ENCODE assay signal across 10 mouse cellular contexts in the genomic region with DNA sequence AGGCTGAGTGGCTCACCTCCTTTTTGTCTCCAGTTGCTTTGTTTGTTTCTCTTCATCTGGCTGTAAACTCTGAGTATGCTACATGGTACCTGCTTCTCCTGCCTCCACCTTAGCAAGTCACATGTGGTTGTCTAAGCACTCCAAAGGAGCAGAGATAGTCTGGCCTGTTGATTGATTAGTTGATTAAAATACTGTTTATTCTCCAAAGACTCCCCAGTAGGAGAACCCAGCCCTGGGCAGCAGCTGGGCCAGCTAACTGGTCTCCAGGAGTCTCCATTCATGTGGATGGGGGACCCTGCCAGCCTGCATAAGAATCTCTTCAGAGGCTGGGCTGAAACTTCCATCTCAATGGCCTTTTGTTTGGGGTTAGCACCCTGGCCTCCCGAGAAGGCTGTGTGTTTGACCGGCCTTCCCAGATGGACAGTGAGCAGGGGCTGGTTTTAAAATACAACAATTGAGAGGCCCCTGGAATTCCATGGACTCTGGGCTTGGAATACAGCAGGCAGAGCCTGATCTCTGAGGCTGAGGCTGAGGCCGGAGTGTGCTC. TPM values are rescaled to one million over a fixed set of nuclear protein-coding genes. Genes with fewer than 3 reads are reported as not detected.
A peak's percentile ranks its signal among the peaks of the same experiment; 100 is the strongest.
DNase-seq lines count a peak whose midpoint lies in the region; ATAC-seq lines count a peak whose summit lies in the region.
"Had no signal": no experiment of that assay in that cellular context is flagged by ENCODE, and none has a peak within 500 bp of the region (broad histone marks: within the 10 kb centered on the region; RNA-seq: fewer than 3 reads in every experiment).

No protein-coding gene starts in this region.

- H3K4me1 ChIP-seq in heart, embryonic 12.5 days (replicated peaks): peaks cover 46% of the 10 kb centered on the region
- peaks cover 83% of the 10 kb centered on the region for H3K4me1 ChIP-seq in midbrain, embryonic 10.5 days
- peaks cover 11% of the 10 kb centered on the region for H3K4me1 ChIP-seq in midbrain, embryonic 16.5 days (ENCODE audit: control insufficient read depth, insufficient read depth, low read length)
- peaks cover 41% of the 10 kb centered on the region for H3K4me1 ChIP-seq in hindbrain, embryonic 13.5 days (replicated peaks)

- no peak overlapping the region for H3K4me3 ChIP-seq in heart, embryonic 12.5 days
- 0 out of 2 replicates have a peak overlapping the region, but pooled peaks have one; percentile 1 for H3K4me3 ChIP-seq in midbrain, embryonic 10.5 days
- no peak overlapping the region for H3K4me3 ChIP-seq in midbrain, embryonic 16.5 days (ENCODE audit: low read depth, low read length)
- H3K4me3 ChIP-seq in hindbrain, embryonic 13.5 days: no peak overlapping the region

- H3K9me3 ChIP-seq in heart, embryonic 12.5 days (replicated peaks): no peaks in the 10 kb centered on the region
- no peaks in the 10 kb centered on the region for H3K9me3 ChIP-seq in midbrain, embryonic 10.5 days (replicated peaks)
- no peaks in the 10 kb centered on the region for H3K9me3 ChIP-seq in midbrain, embryonic 16.5 days (replicated peaks; ENCODE audit: control insufficient read depth, low read length, poor library complexity, severe bottlenecking)
- H3K9me3 ChIP-seq in hindbrain, embryonic 13.5 days: no peaks in the 10 kb centered on the region

- intact Hi-C loops in left cerebral cortex, postnatal 14 days (cut with DNase I): loop anchor here (5.0 kb wide), 1 partner anchor 160 kb away; the partner anchor contains the start of gene Inppl1

- no peaks in the 10 kb centered on the region for H3K27me3 ChIP-seq in heart, embryonic 12.5 days (replicated peaks)
- H3K27me3 ChIP-seq in midbrain, embryonic 10.5 days (ENCODE audit: low read depth, poor library complexity, severe bottlenecking): 0 out of 2 replicates have a peak, but pooled peaks cover 6% of the 10 kb centered on the region
- H3K27me3 ChIP-seq in midbrain, embryonic 16.5 days (ENCODE audit: control insufficient read depth, insufficient read depth, low read depth, low read length): no peaks in the 10 kb centered on the region
- no peaks in the 10 kb centered on the region for H3K27me3 ChIP-seq in hindbrain, embryonic 13.5 days

- H3K27ac ChIP-seq in heart, embryonic 12.5 days (ENCODE audit: poor library complexity, severe bottlenecking): peak overlapping the region; percentile 83
- H3K27ac ChIP-seq in midbrain, embryonic 10.5 days (replicated peaks): peak overlapping the region; percentile 87
- no peak overlapping the region for H3K27ac ChIP-seq in midbrain, embryonic 16.5 days (ENCODE audit: low read length)
- peak overlapping the region; percentile 26; the same call in 1 of the 2 replicates for H3K27ac ChIP-seq in hindbrain, embryonic 13.5 days
- H3K27ac ChIP-seq: liver, embryonic 14.5 days had no signal

- H3K9ac ChIP-seq in heart, embryonic 12.5 days: peak overlapping the region; percentile 51
- H3K9ac ChIP-seq in midbrain, embryonic 16.5 days (ENCODE audit: low read depth, low read length): no peak overlapping the region
- H3K9ac ChIP-seq in hindbrain, embryonic 13.5 days: peak overlapping the region; percentile 58
- H3K9ac ChIP-seq: liver, embryonic 14.5 days had no signal

- DNase-seq in heart, adult 11 months: no peak
- DNase-seq in midbrain, embryonic 10.5 days (ENCODE audit: low spot score): peak; percentile 68
- peak; percentile 52 for DNase-seq in retina, embryonic 14.5 days (ENCODE audit: low spot score)
- DNase-seq in left cerebral cortex, postnatal 14 days (ENCODE audit: low spot score in 2 of 2): no peak
- no peak for DNase-seq in kidney, postnatal 10 days
- DNase-seq: kidney, postnatal 4 days had no signal

- no peaks in the 10 kb centered on the region for H3K36me3 ChIP-seq in heart, embryonic 12.5 days
- no peaks in the 10 kb centered on the region for H3K36me3 ChIP-seq in midbrain, embryonic 10.5 days
- H3K36me3 ChIP-seq in midbrain, embryonic 16.5 days (ENCODE audit: control insufficient read depth, insufficient read depth, low read length): no peaks in the 10 kb centered on the region
- H3K36me3 ChIP-seq in hindbrain, embryonic 13.5 days: no peaks in the 10 kb centered on the region

- no peak for ATAC-seq in heart, embryonic 12.5 days (ENCODE audit: insufficient number of reproducible peaks, low FRiP score)
- ATAC-seq in midbrain, embryonic 16.5 days: no peak
- ATAC-seq in hindbrain, embryonic 13.5 days (ENCODE audit: low FRiP score): no peak

- peak overlapping the region; percentile 33 for H3K4me2 ChIP-seq in heart, embryonic 12.5 days
- no peak overlapping the region for H3K4me2 ChIP-seq in midbrain, embryonic 16.5 days (ENCODE audit: low read length)
- H3K4me2 ChIP-seq in hindbrain, embryonic 13.5 days: no peak overlapping the region

- 37% methylated on average over 3 of the region's 3 CpGs for WGBS in heart, embryonic 12.5 days
- 5% methylated on average over 3 of the region's 3 CpGs for WGBS in midbrain, embryonic 10.5 days
- 19% methylated on average over 3 of the region's 3 CpGs for WGBS in midbrain, embryonic 16.5 days
- WGBS in hindbrain, embryonic 13.5 days: 20% methylated on average over 3 of the region's 3 CpGs

RNA-seq across cellular contexts. Expression of gene Clpb, which starts 13.4 kb away (rescaled TPM):
- 44.8 and 47.8 TPM in 2 replicates for polyA plus RNA-seq in heart, embryonic 12.5 days (2016; fragmentation: Nextera tagmentation; extraction: Ambion mirVana)
- 54.7 and 56.3 TPM in 2 replicates for polyA plus RNA-seq in midbrain, embryonic 10.5 days (2016; fragmentation: Nextera tagmentation; extraction: Ambion mirVana)
- 43.0 and 46.5 TPM in 2 replicates for polyA plus RNA-seq in midbrain, embryonic 16.5 days (2015; fragmentation: Nextera tagmentation; extraction: Ambion mirVana)
- 34.0 and 34.6 TPM in 2 replicates for polyA plus RNA-seq in hindbrain, embryonic 13.5 days (2015; fragmentation: Nextera tagmentation; extraction: Ambion mirVana)
- 10 to 100 TPM; 47.6 to 50.4 TPM for total RNA-seq in left cerebral cortex, postnatal 14 days (2021)

Comparison
In these comparisons a context has a peak if more than half of its experiments do, and no peak if none do; other contexts are left out.
1. DNase-seq: peak in midbrain, embryonic 10.5 days (single experiment) and retina, embryonic 14.5 days (single experiment); none in heart, adult 11 months (single experiment), left cerebral cortex, postnatal 14 days (0 of 2) and kidney, postnatal 10 days (single experiment).